Mouse (Mus musculus) B cell, adult (primary cell): ENCODE measurements around the gene Slc29a3. TPM values are rescaled to one million over a fixed set of nuclear protein-coding genes. Genes with fewer than 3 reads are reported as not detected.

Source experiments
- total RNA-seq: library from RNA; stranded (reverse); gene quantifications from 4 replicates; pipeline ENCODE4 v1.2.4, GENCODE M21; 2023; ENCODE audit not compliant: inconsistent age

The Slc29a3 gene
- 23.2 to 25.7 TPM (median 25.2 TPM) in 4 replicates for total RNA-seq

GRCm38 (mm10) chr10:60752040-60753020 is at the start of gene Slc29a3:
TSS of gene Slc29a3 (minus strand) at chr10:60752794.

GRCm38 (mm10) chr10:60696390-60696789 is 56.2 kb downstream of the Slc29a3 start, which contains the start of gene Cdh23:
TSS of gene Cdh23 (minus strand) at chr10:60696490.

Other genes with a start within 250 kb of the Slc29a3 start
- 0.13 to 1.5 TPM (median 1.0 TPM) in 3 of 4 replicates, not detected in the other for gene Cdh23, start 56.3 kb downstream of the Slc29a3 start, total RNA-seq
- not detected in 4 replicates for gene Unc5b, start 78.8 kb upstream of the Slc29a3 start, total RNA-seq